Mouse (Mus musculus): ENCODE results near the gene Surf4.

DNA sequence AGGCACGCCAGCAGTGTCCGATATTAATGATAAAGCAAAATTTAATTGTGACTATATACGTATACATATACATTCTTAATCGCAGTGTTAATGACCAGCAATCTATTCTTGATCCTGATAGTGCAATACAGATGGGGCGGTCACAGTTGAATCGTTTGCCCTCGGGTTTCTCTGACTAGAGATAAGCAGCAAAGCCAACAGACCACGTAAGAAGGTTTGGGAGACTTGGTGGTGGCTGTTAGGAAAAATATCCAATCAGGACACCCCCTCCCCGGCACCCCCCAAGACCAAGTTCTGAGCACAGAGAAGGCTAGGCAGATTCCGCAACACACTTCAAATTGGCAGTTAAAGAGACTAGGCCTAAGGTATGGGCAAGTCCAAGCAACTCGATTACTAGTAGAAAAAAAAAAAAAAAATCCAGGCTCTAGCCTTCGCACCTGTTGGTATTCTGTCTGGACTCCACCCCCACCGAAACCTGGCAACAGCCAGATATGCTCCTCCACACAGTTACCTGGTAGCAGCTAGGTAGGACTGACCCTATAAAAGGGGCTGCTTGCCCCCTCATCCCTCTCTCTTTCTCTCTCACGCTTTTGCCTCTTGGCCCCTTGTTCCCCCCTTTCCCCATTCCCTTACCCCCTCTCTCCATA, 31.1 kb upstream of the Surf4 start:
- no peak for TF ChIP-seq ZC3H11A (IDR thresholded peaks at IDR 0.05; ENCODE audit: borderline replicate concordance, low read depth, low read length)
- TF ChIP-seq HCFC1 (IDR thresholded peaks at IDR 0.05; ENCODE audit: borderline replicate concordance, insufficient read depth, low read length): no peak
- no peak for TF ChIP-seq CHD2 (IDR thresholded peaks at IDR 0.05; ENCODE audit: low read depth, low read length)
- peak; percentile 65 for TF ChIP-seq ZNF384 (IDR thresholded peaks at IDR 0.05; ENCODE audit: low read depth, low read length)

Data from ES-E14 (cell line).